Comparison of ENCODE assay signal across 20 mouse cellular contexts in genomic region chr1:183513876-183514275, GRCm38 (mm10).
A peak's percentile ranks its signal among the peaks of the same experiment; 100 is the strongest.
DNase-seq lines count a peak whose midpoint lies in the region; ATAC-seq lines count a peak whose summit lies in the region.
"Had no signal": no experiment of that assay in that cellular context is flagged by ENCODE, and none has a peak within 500 bp of the region (broad histone marks: within the 10 kb centered on the region; RNA-seq: fewer than 3 reads in every experiment).

No protein-coding gene starts in this region.

- no peaks in the 10 kb centered on the region for H3K4me1 ChIP-seq in midbrain, embryonic 11.5 days (ENCODE audit: control insufficient read depth, insufficient read depth, low read length)
- H3K4me1 ChIP-seq in midbrain, embryonic 13.5 days (replicated peaks), result peaks cover 8% of the 10 kb centered on the region
- H3K4me1 ChIP-seq: embryonic facial prominence, embryonic 10.5 days; embryonic facial prominence, embryonic 12.5 days; forebrain, embryonic 15.5 days had no signal

- H3K4me2 ChIP-seq in midbrain, embryonic 11.5 days, result no peak overlapping the region
- no peak overlapping the region for H3K4me2 ChIP-seq in midbrain, embryonic 13.5 days (replicated peaks)
- H3K4me2 ChIP-seq: embryonic facial prominence, embryonic 12.5 days; forebrain, embryonic 13.5 days; forebrain, embryonic 15.5 days had no signal

- ATAC-seq in midbrain, embryonic 11.5 days (ENCODE audit: low FRiP score), result no peak
- ATAC-seq in midbrain, embryonic 13.5 days, result no peak
- ATAC-seq: CD4-positive, CD25-positive, alpha-beta regulatory T cell, adult 4 months; forebrain, embryonic 15.5 days; forebrain, postnatal 0 days had no signal

- no peaks in the 10 kb centered on the region for H3K27me3 ChIP-seq in midbrain, embryonic 11.5 days (ENCODE audit: control insufficient read depth, insufficient read depth, low read length)
- no peaks in the 10 kb centered on the region for H3K27me3 ChIP-seq in midbrain, embryonic 13.5 days
- H3K27me3 ChIP-seq: CH12.LX; embryonic facial prominence, embryonic 12.5 days; forebrain, embryonic 13.5 days; forebrain, embryonic 15.5 days had no signal

- H3K36me3 ChIP-seq in midbrain, embryonic 11.5 days (ENCODE audit: control insufficient read depth, insufficient read depth, low read length), result no peaks in the 10 kb centered on the region
- no peaks in the 10 kb centered on the region for H3K36me3 ChIP-seq in midbrain, embryonic 13.5 days
- H3K36me3 ChIP-seq: embryonic facial prominence, embryonic 10.5 days; embryonic facial prominence, embryonic 12.5 days; forebrain, embryonic 15.5 days had no signal

- no peaks in the 10 kb centered on the region for H3K9me3 ChIP-seq in midbrain, embryonic 11.5 days (ENCODE audit: control insufficient read depth, low read length)
- H3K9me3 ChIP-seq in midbrain, embryonic 13.5 days, result no peaks in the 10 kb centered on the region
- H3K9me3 ChIP-seq: embryonic facial prominence, embryonic 10.5 days; embryonic facial prominence, embryonic 12.5 days; forebrain, embryonic 13.5 days; forebrain, embryonic 15.5 days had no signal

- no peak overlapping the region for H3K9ac ChIP-seq in midbrain, embryonic 11.5 days (ENCODE audit: low read length)
- H3K9ac ChIP-seq in midbrain, embryonic 13.5 days (replicated peaks), result no peak overlapping the region
- H3K9ac ChIP-seq: embryonic facial prominence, embryonic 12.5 days; forebrain, embryonic 13.5 days; forebrain, embryonic 15.5 days; forebrain, postnatal 0 days had no signal

- no peak overlapping the region for H3K4me3 ChIP-seq in midbrain, embryonic 11.5 days (ENCODE audit: low read depth, low read length)
- no peak overlapping the region for H3K4me3 ChIP-seq in midbrain, embryonic 13.5 days (replicated peaks)
- H3K4me3 ChIP-seq: embryonic facial prominence, embryonic 10.5 days; embryonic facial prominence, embryonic 12.5 days; forebrain, embryonic 13.5 days; forebrain, embryonic 15.5 days had no signal

- WGBS in midbrain, embryonic 11.5 days, result 77% methylated on average over 3 of the region's 3 CpGs
- 63% methylated on average over 3 of the region's 3 CpGs for WGBS in midbrain, embryonic 13.5 days

- no peak overlapping the region for H3K27ac ChIP-seq in midbrain, embryonic 11.5 days (ENCODE audit: low read depth, low read length)
- H3K27ac ChIP-seq in midbrain, embryonic 13.5 days, result no peak overlapping the region
- H3K27ac ChIP-seq: embryonic facial prominence, embryonic 10.5 days; embryonic facial prominence, embryonic 12.5 days; forebrain, embryonic 13.5 days; forebrain, embryonic 15.5 days had no signal

- peak; percentile 17 for DNase-seq in heart, adult 11 months
- no peak for DNase-seq in heart, adult 18-20 months
- peak; percentile 83 for DNase-seq in midbrain, embryonic 11.5 days (ENCODE audit: low spot score, missing footprints)
- peak; percentile 12 for DNase-seq in ES-CJ7 (ENCODE audit: low read depth, low spot score)
- peak; percentile 49 for DNase-seq in ZHBTc4 (ENCODE audit: low read depth, low spot score)
- DNase-seq in thymus, postnatal 0 days (ENCODE audit: low spot score), result no peak
- DNase-seq: adrenal gland, adult 2 months; adrenal gland, postnatal 14 days; adrenal gland, postnatal 36 days; B cell, adult 2 months; cerebellum, adult 11-12 months; cerebellum, adult 9-10 months; forebrain, postnatal 0 days had no signal

Comparison
In these comparisons a context has a peak if more than half of its experiments do, and no peak if none do; other contexts are left out.
1. DNase-seq: peak in heart, adult 11 months (single experiment), midbrain, embryonic 11.5 days (single experiment), ES-CJ7 (single experiment) and ZHBTc4 (single experiment); none in heart, adult 18-20 months (0 of 2) and thymus, postnatal 0 days (single experiment).